Mouse (Mus musculus) MEL (cell line): ENCODE measurements around the gene Arhgap45.

Experiments used
- CTCF ChIP-seq, 3 experiments: IDR thresholded peaks in 2 of 3; conservative IDR thresholded peaks in 1 of 3; 2 replicates each; pipeline ENCODE4 v1.5.1; 2011 to 2012; ENCODE audit warnings: low read length in 3 of 3, low read depth in 2 of 3, mild to moderate bottlenecking in 2 of 3, improper control_type of control experiment in 1 of 3, inconsistent platforms in 1 of 3, mixed read lengths in 1 of 3, moderate library complexity in 1 of 3; ENCODE audit not compliant: control insufficient read depth in 1 of 3, insufficient read depth in 1 of 3, poor library complexity in 1 of 3, severe bottlenecking in 1 of 3
- HCFC1 ChIP-seq: IDR thresholded peaks from 2 replicates; pipeline ENCODE4 v1.6.1; 2012; ENCODE audit warnings: low read depth, mild to moderate bottlenecking, inconsistent platforms, low read length, improper control_type of control experiment, moderate library complexity

- peak; percentile 95 for TF ChIP-seq HCFC1
- TF ChIP-seq CTCF (IDR thresholded peaks at IDR 0.05 in 2 of 3, conservative IDR thresholded peaks at IDR 0.05 in 1 of 3; ENCODE audit: control insufficient read depth in 1 of 3, insufficient read depth in 1 of 3, low read depth in 2 of 3, low read length in 3 of 3, poor library complexity in 1 of 3, severe bottlenecking in 1 of 3) = 0 out of 6 replicates have a peak, but pooled peaks of 1 of the 3 experiments have one; percentile 5
These were observed 23.1 kb downstream of the Arhgap45 start, which contains the start of gene Polr2e for GRCm38 (mm10) chr10:80039559-80039979.
